Mouse (Mus musculus): ENCODE data around the gene Hoxd12. TPM values are rescaled to one million over a fixed set of nuclear protein-coding genes. Genes with fewer than 3 reads are reported as not detected.

The Hoxd12 gene
- polyA plus RNA-seq, 1 experiment from 2014 or later = not detected

- no peaks in the 10 kb centered on the region for H3K9me3 ChIP-seq (ENCODE audit: control insufficient read depth, low read length)
- ATAC-seq = 0 out of 2 replicates have a peak, but pooled peaks have one; percentile 42
- no peak overlapping the region for H3K4me2 ChIP-seq (ENCODE audit: low read length)
- H3K9ac ChIP-seq (ENCODE audit: low read depth, low read length) = no peak overlapping the region
- peak overlapping the region; percentile 10; the same call in 1 of the 2 replicates for H3K4me3 ChIP-seq (ENCODE audit: low read length)
- peaks cover 55% of the 10 kb centered on the region for H3K27me3 ChIP-seq (replicated peaks; ENCODE audit: control insufficient read depth, insufficient read depth, low read length)
- no peak overlapping the region for H3K27ac ChIP-seq (ENCODE audit: low read depth, low read length)
- 3% methylated on average over 30 of the region's 30 CpGs for WGBS
- H3K36me3 ChIP-seq (ENCODE audit: control insufficient read depth, insufficient read depth, low read length) = no peaks in the 10 kb centered on the region
- peaks cover 4% of the 10 kb centered on the region for H3K4me1 ChIP-seq (ENCODE audit: control insufficient read depth, insufficient read depth, low read depth, low read length)
Observed at GRCm38 (mm10) chr2:74660421-74661375, 14.1 kb upstream of the Hoxd12 start.

GRCm38 (mm10) chr2:74661685-74662084 lies 13.1 kb upstream of the Hoxd12 start:
- peak; percentile 68; the same call in 1 of the 2 replicates for ATAC-seq
- peaks cover 57% of the 10 kb centered on the region for H3K27me3 ChIP-seq (replicated peaks; ENCODE audit: control insufficient read depth, insufficient read depth, low read length)
- WGBS = under 1% methylated on average over 14 of the region's 14 CpGs
- no peaks in the 10 kb centered on the region for H3K36me3 ChIP-seq (ENCODE audit: control insufficient read depth, insufficient read depth, low read length)
- H3K4me3 ChIP-seq (ENCODE audit: low read length) = peak overlapping the region; percentile 21; the same call in 1 of the 2 replicates
- no peak overlapping the region for H3K27ac ChIP-seq (ENCODE audit: low read depth, low read length)
- H3K4me1 ChIP-seq (ENCODE audit: control insufficient read depth, insufficient read depth, low read depth, low read length) = no peaks in the 10 kb centered on the region
- no peaks in the 10 kb centered on the region for H3K9me3 ChIP-seq (ENCODE audit: control insufficient read depth, low read length)
- no peak overlapping the region for H3K9ac ChIP-seq (ENCODE audit: low read depth, low read length)
- H3K4me2 ChIP-seq (ENCODE audit: low read length) = peak overlapping the region; percentile 54

GRCm38 (mm10) chr2:74663291-74663925 lies 11.4 kb upstream of the Hoxd12 start:
- peaks cover 67% of the 10 kb centered on the region for H3K27me3 ChIP-seq (replicated peaks; ENCODE audit: control insufficient read depth, insufficient read depth, low read length)
- no peak overlapping the region for H3K27ac ChIP-seq (ENCODE audit: low read depth, low read length)
- no peak overlapping the region for H3K4me3 ChIP-seq (ENCODE audit: low read length)
- H3K9ac ChIP-seq (ENCODE audit: low read depth, low read length) = no peak overlapping the region
- peaks cover 4% of the 10 kb centered on the region for H3K4me1 ChIP-seq (ENCODE audit: control insufficient read depth, insufficient read depth, low read depth, low read length)
- H3K4me2 ChIP-seq (ENCODE audit: low read length) = no peak overlapping the region
- no peaks in the 10 kb centered on the region for H3K36me3 ChIP-seq (ENCODE audit: control insufficient read depth, insufficient read depth, low read length)
- H3K9me3 ChIP-seq (ENCODE audit: control insufficient read depth, low read length) = no peaks in the 10 kb centered on the region
- ATAC-seq = no peak
- 5% methylated on average over 18 of the region's 18 CpGs for WGBS

DNA sequence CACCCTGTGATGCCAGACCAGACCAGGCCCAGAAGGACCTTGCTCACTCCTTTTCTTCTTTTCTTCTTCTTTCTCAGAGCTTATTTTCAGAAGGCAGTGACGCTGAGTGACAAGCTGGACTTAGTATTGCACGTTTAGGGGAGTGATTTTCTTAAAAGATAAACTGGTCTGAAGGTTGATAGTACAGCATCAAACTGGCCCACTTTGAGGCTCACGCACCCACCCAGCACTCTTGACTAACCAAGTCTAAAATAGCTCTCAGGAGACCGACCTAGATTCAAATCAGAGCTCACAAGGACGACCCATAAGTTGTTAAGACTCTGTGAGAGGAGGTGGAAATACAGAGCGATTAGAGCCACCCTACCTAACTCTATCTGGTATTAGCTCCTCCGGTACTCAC lies 8.4 kb upstream of the Hoxd12 start:
- WGBS = 5% methylated on average over 7 of the region's 7 CpGs
- no peak overlapping the region for H3K4me3 ChIP-seq (ENCODE audit: low read length)
- no peak overlapping the region for H3K9ac ChIP-seq (ENCODE audit: low read depth, low read length)
- H3K36me3 ChIP-seq (ENCODE audit: control insufficient read depth, insufficient read depth, low read length) = no peaks in the 10 kb centered on the region
- no peak overlapping the region for H3K4me2 ChIP-seq (ENCODE audit: low read length)
- H3K9me3 ChIP-seq (ENCODE audit: control insufficient read depth, low read length) = no peaks in the 10 kb centered on the region
- no peak overlapping the region for H3K27ac ChIP-seq (ENCODE audit: low read depth, low read length)
- H3K4me1 ChIP-seq (ENCODE audit: control insufficient read depth, insufficient read depth, low read depth, low read length) = peaks cover 6% of the 10 kb centered on the region
- no peak for ATAC-seq
- peaks cover 75% of the 10 kb centered on the region for H3K27me3 ChIP-seq (replicated peaks; ENCODE audit: control insufficient read depth, insufficient read depth, low read length)

- no peak for ATAC-seq
- no peaks in the 10 kb centered on the region for H3K9me3 ChIP-seq (ENCODE audit: control insufficient read depth, low read length)
- peaks cover 6% of the 10 kb centered on the region for H3K4me1 ChIP-seq (ENCODE audit: control insufficient read depth, insufficient read depth, low read depth, low read length)
- peaks cover 77% of the 10 kb centered on the region for H3K27me3 ChIP-seq (replicated peaks; ENCODE audit: control insufficient read depth, insufficient read depth, low read length)
- no peak overlapping the region for H3K4me2 ChIP-seq (ENCODE audit: low read length)
- WGBS = 2% methylated on average over 36 of the region's 36 CpGs
- no peaks in the 10 kb centered on the region for H3K36me3 ChIP-seq (ENCODE audit: control insufficient read depth, insufficient read depth, low read length)
- H3K27ac ChIP-seq (ENCODE audit: low read depth, low read length) = no peak overlapping the region
- no peak overlapping the region for H3K4me3 ChIP-seq (ENCODE audit: low read length)
- H3K9ac ChIP-seq (ENCODE audit: low read depth, low read length) = no peak overlapping the region
Observed at GRCm38 (mm10) chr2:74667191-74667841, 7.5 kb upstream of the Hoxd12 start.

DNA sequence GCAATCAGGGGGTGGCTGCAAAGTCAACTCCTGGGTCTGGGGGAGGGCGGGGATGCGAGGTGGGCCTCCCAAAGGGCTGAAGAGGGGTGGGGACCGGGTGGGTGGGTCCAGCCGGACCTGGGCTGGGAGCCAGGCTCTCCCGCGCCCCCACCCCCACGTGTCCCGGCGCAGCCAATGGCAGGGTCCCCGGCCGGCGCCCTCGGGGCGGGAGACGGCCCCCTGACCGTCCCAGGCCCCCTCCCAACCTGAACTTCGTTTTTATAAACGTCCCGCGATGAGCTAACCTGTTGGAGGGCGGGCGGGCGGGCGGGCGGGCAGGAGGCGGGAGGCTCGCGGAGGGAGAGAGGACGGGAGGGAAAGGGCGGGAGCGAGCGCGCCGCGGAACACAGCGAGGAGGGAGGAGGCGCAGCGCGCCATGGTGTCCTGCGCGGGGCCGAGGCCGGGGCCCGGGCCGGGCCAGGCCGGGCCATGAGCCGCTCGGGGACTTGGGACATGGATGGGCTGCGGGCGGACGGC lies 6.9 kb upstream of the Hoxd12 start, which contains the start of gene Hoxd13:
Gene Hoxd13, plus strand, starts transcription at position 469 of the 516 bp plus-strand sequence.
- Histone ChIP-seq H3K9ac (ENCODE audit: low read depth, low read length) (no peak within 1 kb of the TSS), H3K36me3 (ENCODE audit: control insufficient read depth, insufficient read depth, low read length) (no peaks in the 10 kb centered on the region), H3K27me3 (replicated peaks; ENCODE audit: control insufficient read depth, insufficient read depth, low read length) (peaks cover 77% of the 10 kb centered on the region), H3K27ac (ENCODE audit: low read depth, low read length) (no peak within 1 kb of the TSS), H3K4me2 (ENCODE audit: low read length) (peak within 1 kb of the TSS; percentile 51), H3K9me3 (ENCODE audit: control insufficient read depth, low read length) (no peaks in the 10 kb centered on the region), H3K4me3 (ENCODE audit: low read length) (peak within 1 kb of the TSS; percentile 34), H3K4me1 (ENCODE audit: control insufficient read depth, insufficient read depth, low read depth, low read length) (peaks cover 8% of the 10 kb centered on the region)
- ATAC-seq = 0 out of 2 replicates have a peak, but pooled peaks have one; percentile 20
- under 1% methylated on average over 30 of the region's 51 CpGs for WGBS

GRCm38 (mm10) chr2:74668370-74669229 lies 6.2 kb upstream of the Hoxd12 start:
- Histone ChIP-seq H3K27ac (ENCODE audit: low read depth, low read length) (no peak overlapping the region), H3K4me1 (ENCODE audit: control insufficient read depth, insufficient read depth, low read depth, low read length) (peaks cover 9% of the 10 kb centered on the region), H3K9ac (ENCODE audit: low read depth, low read length) (no peak overlapping the region), H3K27me3 (replicated peaks; ENCODE audit: control insufficient read depth, insufficient read depth, low read length) (peaks cover 77% of the 10 kb centered on the region), H3K4me3 (ENCODE audit: low read length) (peak overlapping the region; percentile 34), H3K4me2 (ENCODE audit: low read length) (peak overlapping the region; percentile 51), H3K9me3 (ENCODE audit: control insufficient read depth, low read length) (no peaks in the 10 kb centered on the region), H3K36me3 (ENCODE audit: control insufficient read depth, insufficient read depth, low read length) (no peaks in the 10 kb centered on the region)
- ATAC-seq = peak; percentile 50; the same call in 1 of the 2 replicates
- under 1% methylated on average over 65 of the region's 74 CpGs for WGBS

- Histone ChIP-seq H3K4me3 (ENCODE audit: low read length) (no peak overlapping the region), H3K27ac (ENCODE audit: low read depth, low read length) (no peak overlapping the region), H3K27me3 (replicated peaks; ENCODE audit: control insufficient read depth, insufficient read depth, low read length) (peaks cover 77% of the 10 kb centered on the region), H3K9ac (ENCODE audit: low read depth, low read length) (no peak overlapping the region), H3K4me2 (ENCODE audit: low read length) (no peak overlapping the region), H3K36me3 (ENCODE audit: control insufficient read depth, insufficient read depth, low read length) (no peaks in the 10 kb centered on the region), H3K4me1 (ENCODE audit: control insufficient read depth, insufficient read depth, low read depth, low read length) (peaks cover 9% of the 10 kb centered on the region), H3K9me3 (ENCODE audit: control insufficient read depth, low read length) (no peaks in the 10 kb centered on the region)
- ATAC-seq = no peak
- WGBS = 1% methylated on average over 3 of the region's 3 CpGs
Observed at GRCm38 (mm10) chr2:74669230-74669578, 5.6 kb upstream of the Hoxd12 start.
